Mouse (Mus musculus): Measurements from ENCODE around the gene Atg9a. TPM values are rescaled to one million over a fixed set of nuclear protein-coding genes. Genes with fewer than 3 reads are reported as not detected.

Atg9a gene
- polyA plus RNA-seq, 1 experiment from 2014 or later: 48.8 TPM

DNA sequence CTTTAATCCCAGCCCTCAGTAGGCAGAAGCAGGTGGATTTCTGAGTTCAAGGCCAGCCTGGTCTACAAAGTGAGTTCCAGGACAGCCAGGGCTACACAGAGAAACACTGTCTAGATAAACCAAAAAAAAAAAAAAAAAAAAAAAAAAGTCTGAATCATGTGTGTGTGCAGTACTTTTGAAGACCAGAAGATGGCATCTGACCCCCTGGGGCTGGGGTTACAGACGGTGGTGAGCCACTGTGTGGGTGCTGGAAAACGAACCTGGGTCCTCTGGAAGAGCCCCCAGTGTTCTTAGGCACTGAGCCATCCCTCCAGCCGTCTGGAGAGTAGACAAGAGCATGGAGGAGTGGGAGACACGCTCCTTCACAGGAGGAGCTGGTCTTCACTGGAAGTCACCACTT is 9.8 kb downstream of the Atg9a start:
- Histone ChIP-seq H3K4me1 (replicated peaks; ENCODE audit: control insufficient read depth, insufficient read depth, low read length) (peaks cover 21% of the 10 kb centered on the region), H3K27me3 (replicated peaks; ENCODE audit: control insufficient read depth, insufficient read depth, low read length) (no peaks in the 10 kb centered on the region), H3K27ac (ENCODE audit: low read length) (no peak overlapping the region), H3K9ac (replicated peaks; ENCODE audit: low read depth, low read length) (no peak overlapping the region), H3K36me3 (ENCODE audit: control insufficient read depth, insufficient read depth) (peaks cover 28% of the 10 kb centered on the region), H3K4me2 (ENCODE audit: low read length) (no peak overlapping the region), H3K4me3 (replicated peaks; ENCODE audit: low read length) (no peak overlapping the region), H3K9me3 (ENCODE audit: control insufficient read depth, low read length) (no peaks in the 10 kb centered on the region)
- ATAC-seq: no peak
- WGBS: 73% methylated on average over 4 of the region's 4 CpGs

DNA sequence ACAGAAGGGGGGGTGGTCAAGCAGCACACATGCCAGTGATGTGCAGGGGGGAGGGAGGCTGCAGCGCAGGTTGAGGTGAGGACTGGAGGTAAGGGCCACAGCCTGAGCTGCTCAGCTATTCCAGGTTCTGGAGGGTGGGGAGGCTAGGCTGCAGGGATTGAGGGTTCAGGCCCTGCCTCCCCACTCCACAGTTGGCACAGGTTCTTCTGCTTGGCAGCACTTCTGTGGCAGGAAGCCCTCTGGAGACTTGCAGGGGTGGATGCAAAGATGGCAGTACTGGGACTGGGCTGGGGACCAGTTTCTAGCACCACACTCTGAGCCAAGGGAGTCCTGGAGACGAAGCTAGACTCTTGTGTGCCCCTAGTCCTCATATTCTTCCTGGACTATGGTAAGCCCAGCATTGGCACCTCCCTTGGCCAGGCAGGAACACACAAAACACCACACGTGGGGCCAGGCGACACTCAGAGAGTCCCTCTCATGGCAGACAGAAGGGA is 10.6 kb downstream of the Atg9a start:
- Histone ChIP-seq H3K36me3 (ENCODE audit: control insufficient read depth, insufficient read depth) (peaks cover 30% of the 10 kb centered on the region), H3K4me2 (ENCODE audit: low read length) (no peak overlapping the region), H3K4me3 (replicated peaks; ENCODE audit: low read length) (no peak overlapping the region), H3K4me1 (replicated peaks; ENCODE audit: control insufficient read depth, insufficient read depth, low read length) (peaks cover 21% of the 10 kb centered on the region), H3K9me3 (ENCODE audit: control insufficient read depth, low read length) (no peaks in the 10 kb centered on the region), H3K9ac (replicated peaks; ENCODE audit: low read depth, low read length) (no peak overlapping the region), H3K27me3 (replicated peaks; ENCODE audit: control insufficient read depth, insufficient read depth, low read length) (no peaks in the 10 kb centered on the region), H3K27ac (ENCODE audit: low read length) (no peak overlapping the region)
- no peak for ATAC-seq
- 89% methylated on average over 4 of the region's 4 CpGs for WGBS

DNA sequence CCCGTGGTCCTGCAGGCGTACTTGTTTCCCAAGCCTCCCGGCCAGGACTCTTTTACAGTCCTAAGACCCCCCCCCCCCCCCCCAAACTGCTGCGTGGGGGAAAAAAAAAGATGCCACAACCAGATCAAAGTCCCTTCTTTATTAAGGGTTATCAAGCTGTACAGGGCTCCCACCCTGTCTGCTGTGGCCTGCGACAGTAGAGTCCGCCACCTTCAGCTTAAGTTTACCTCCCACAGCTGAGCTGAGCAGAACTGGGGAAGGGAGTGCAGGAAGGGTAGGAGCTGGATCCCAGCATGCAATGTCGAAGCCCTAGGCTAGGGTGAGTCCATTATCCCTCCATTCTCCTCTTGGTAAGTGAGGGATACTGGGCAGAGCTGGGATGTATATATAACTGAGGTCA is 11.3 kb downstream of the Atg9a start:
- Histone ChIP-seq H3K36me3 (ENCODE audit: control insufficient read depth, insufficient read depth) (peaks cover 26% of the 10 kb centered on the region), H3K27me3 (replicated peaks; ENCODE audit: control insufficient read depth, insufficient read depth, low read length) (no peaks in the 10 kb centered on the region), H3K4me1 (replicated peaks; ENCODE audit: control insufficient read depth, insufficient read depth, low read length) (peaks cover 21% of the 10 kb centered on the region), H3K9me3 (ENCODE audit: control insufficient read depth, low read length) (no peaks in the 10 kb centered on the region), H3K4me2 (ENCODE audit: low read length) (peak overlapping the region; percentile 99), H3K9ac (replicated peaks; ENCODE audit: low read depth, low read length) (no peak overlapping the region), H3K4me3 (replicated peaks; ENCODE audit: low read length) (peak overlapping the region; percentile 53), H3K27ac (ENCODE audit: low read length) (no peak overlapping the region)
- ATAC-seq: no peak
- WGBS: 29% methylated on average over 7 of the region's 7 CpGs

DNA sequence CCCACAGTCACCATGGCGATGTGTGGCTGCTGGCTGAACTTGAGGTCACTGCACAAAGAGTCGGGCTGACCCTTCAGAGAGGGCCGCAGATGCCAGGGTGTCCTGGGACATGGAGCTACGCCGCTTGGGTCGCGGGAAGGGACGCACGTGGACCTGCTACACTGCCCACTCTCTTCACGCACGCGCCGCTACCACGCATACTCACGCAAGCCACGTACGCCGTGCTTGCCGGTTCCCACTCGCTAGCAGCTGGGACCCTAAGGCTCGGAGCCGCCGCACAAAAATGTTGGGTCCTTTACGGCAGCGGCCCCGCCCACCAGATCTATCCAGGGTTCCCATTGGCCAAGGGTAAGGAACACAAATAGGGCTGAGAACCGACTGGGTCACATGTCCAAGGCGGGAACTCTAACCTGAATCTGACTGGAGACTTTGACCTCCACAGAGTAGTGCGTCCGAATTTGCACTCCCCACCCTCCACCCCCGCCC is 11.8 kb downstream of the Atg9a start, which contains the start of gene Abcb6:
TSS of gene Abcb6 (minus strand) at position 288 of the 486 bp plus-strand sequence.
- WGBS: 0% methylated on average over 31 of the region's 31 CpGs
- Histone ChIP-seq H3K36me3 (ENCODE audit: control insufficient read depth, insufficient read depth) (peaks cover 23% of the 10 kb centered on the region), H3K9ac (replicated peaks; ENCODE audit: low read depth, low read length) (peak within 1 kb of the TSS; percentile 73), H3K4me3 (replicated peaks; ENCODE audit: low read length) (peak within 1 kb of the TSS; percentile 53), H3K27me3 (replicated peaks; ENCODE audit: control insufficient read depth, insufficient read depth, low read length) (no peaks in the 10 kb centered on the region), H3K27ac (ENCODE audit: low read length) (peak within 1 kb of the TSS; percentile 21), H3K4me2 (ENCODE audit: low read length) (peak within 1 kb of the TSS; percentile 99), H3K4me1 (replicated peaks; ENCODE audit: control insufficient read depth, insufficient read depth, low read length) (peaks cover 21% of the 10 kb centered on the region), H3K9me3 (ENCODE audit: control insufficient read depth, low read length) (no peaks in the 10 kb centered on the region)
- ATAC-seq: peak; percentile 95

DNA sequence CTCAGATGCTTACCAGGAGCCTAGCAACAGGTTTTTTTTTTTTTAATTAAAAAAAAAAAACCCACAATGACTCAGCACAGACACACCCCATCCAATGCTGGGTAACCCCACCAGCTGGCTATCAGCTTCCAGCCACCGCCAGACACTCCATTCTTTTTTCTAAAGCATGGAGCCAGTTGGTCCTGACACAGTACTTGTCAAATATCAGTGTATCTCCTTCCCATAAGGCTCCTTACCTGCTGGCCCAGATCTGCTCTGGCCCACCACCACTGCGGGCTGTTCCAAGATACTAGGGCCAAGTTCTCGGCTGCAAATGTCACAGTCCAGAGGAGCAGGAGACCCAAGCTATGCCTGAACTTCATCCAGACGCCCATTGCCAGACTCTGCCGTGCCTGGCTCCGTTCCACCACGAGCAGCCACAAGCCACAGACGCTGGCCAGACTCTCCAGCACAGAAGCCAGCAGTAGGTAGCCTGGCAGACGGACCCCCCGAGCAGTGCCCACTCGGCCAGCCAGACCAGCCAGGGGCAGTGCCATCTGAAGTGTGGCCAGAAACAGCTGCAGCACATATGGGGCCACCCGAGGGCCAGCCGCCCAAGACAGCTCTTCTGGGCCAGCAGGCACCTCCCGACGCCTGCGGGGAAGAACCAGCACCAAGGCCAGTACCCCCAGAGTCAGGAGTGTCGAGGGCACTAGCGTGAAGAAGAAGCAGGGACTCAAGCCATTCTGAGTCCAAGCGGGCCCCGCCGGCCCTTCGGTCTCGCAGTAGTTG is 12.5 kb downstream of the Atg9a start:
- Histone ChIP-seq H3K36me3 (ENCODE audit: control insufficient read depth, insufficient read depth) (peaks cover 22% of the 10 kb centered on the region), H3K27me3 (replicated peaks; ENCODE audit: control insufficient read depth, insufficient read depth, low read length) (no peaks in the 10 kb centered on the region), H3K9ac (replicated peaks; ENCODE audit: low read depth, low read length) (peak overlapping the region; percentile 73), H3K27ac (ENCODE audit: low read length) (peak overlapping the region; percentile 21), H3K4me2 (ENCODE audit: low read length) (peak overlapping the region; percentile 99), H3K4me1 (replicated peaks; ENCODE audit: control insufficient read depth, insufficient read depth, low read length) (peaks cover 21% of the 10 kb centered on the region), H3K9me3 (ENCODE audit: control insufficient read depth, low read length) (no peaks in the 10 kb centered on the region), H3K4me3 (replicated peaks; ENCODE audit: low read length) (peak overlapping the region; percentile 53)
- ATAC-seq: peak; percentile 48
- WGBS: 5% methylated on average over 23 of the region's 23 CpGs

DNA sequence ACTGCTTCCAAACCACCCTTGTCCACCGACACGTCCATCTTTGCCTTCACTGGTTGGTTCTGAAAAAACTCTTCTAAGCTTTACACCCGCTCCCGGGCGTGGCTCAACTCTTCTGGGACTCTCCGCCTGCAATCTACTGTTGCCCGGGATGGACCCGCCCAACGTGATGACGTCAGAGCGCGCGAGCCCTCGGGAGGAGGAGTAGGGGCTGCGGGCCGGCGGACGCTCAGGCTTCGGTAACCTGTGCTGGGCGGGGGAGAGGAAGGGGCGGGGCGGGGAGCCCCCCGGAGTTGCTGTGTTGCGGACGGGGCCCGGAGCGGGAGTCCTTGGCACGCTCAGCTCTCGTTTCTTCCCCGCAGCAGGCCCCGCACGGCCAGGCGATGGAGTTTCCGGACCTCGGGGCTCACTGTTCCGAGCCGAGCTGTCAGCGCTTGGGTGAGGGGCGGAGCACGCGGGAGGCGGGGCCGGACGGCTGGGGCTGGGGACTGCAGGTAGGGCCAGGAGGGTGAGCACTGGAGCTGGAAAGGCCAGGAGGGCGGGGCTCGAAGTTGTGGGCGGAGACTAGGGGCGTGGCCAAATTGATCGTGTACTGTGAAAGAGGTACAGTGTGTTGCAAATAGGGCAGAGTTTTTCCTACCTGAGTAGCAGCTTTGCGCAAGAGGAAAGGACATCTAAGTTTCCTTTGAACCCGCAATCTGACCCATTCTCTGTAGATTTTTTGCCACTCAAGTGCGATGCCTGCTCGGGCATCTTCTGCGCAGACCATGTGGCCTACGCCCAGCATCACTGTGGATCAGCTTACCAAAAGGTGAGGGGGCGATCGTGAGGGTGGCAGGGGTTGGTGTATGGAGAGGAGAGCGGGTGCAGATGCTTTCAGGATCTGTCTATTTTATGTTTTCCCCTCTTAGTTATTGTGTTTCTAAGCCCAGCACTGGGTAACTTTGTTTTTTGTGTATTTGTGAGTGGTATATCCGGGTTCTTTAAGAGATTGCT is 23.2 kb downstream of the Atg9a start, which contains the start of gene Zfand2b:
TSS of gene Zfand2b (plus strand) at position 175 of the 993 bp plus-strand sequence.
- H3K9ac ChIP-seq (replicated peaks; ENCODE audit: low read depth, low read length): peak within 1 kb of the TSS; percentile 89
- H3K4me3 ChIP-seq (replicated peaks; ENCODE audit: low read length): peak within 1 kb of the TSS; percentile 93
- ATAC-seq: peak; percentile 98
- no peaks in the 10 kb centered on the region for H3K9me3 ChIP-seq (ENCODE audit: control insufficient read depth, low read length)
- H3K4me2 ChIP-seq (ENCODE audit: low read length): peak within 1 kb of the TSS; percentile 88
- peak within 1 kb of the TSS; percentile 88 for H3K27ac ChIP-seq (ENCODE audit: low read length)
- WGBS: under 1% methylated on average over 50 of the region's 59 CpGs
- H3K4me1 ChIP-seq (replicated peaks; ENCODE audit: control insufficient read depth, insufficient read depth, low read length): peaks cover 13% of the 10 kb centered on the region
- H3K36me3 ChIP-seq (ENCODE audit: control insufficient read depth, insufficient read depth): peaks cover 21% of the 10 kb centered on the region
- H3K27me3 ChIP-seq (replicated peaks; ENCODE audit: control insufficient read depth, insufficient read depth, low read length): no peaks in the 10 kb centered on the region

DNA sequence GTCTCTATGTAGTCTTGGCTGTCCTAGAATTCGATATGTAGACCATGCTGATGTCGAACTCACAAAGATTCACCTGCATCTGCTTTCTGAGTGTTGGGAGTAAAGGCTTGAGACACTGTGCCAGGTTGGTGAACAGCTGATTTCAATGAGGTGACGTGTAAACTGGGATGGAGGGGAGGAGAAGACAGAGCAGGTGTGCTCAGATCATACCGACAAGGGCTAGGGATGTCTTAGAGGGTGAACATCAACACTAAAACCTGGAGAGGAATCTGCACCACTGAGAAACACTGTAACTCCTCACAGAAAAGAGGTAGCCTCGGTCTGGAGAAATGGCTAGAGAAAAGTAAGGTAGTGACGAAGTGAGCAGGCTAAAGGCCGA is 23.9 kb downstream of the Atg9a start:
- no peak; the same call in 1 of the 2 replicates for ATAC-seq
- H3K9me3 ChIP-seq (ENCODE audit: control insufficient read depth, low read length): no peaks in the 10 kb centered on the region
- H3K9ac ChIP-seq (replicated peaks; ENCODE audit: low read depth, low read length): peak overlapping the region; percentile 39; the same call in 1 of the 2 replicates

DNA sequence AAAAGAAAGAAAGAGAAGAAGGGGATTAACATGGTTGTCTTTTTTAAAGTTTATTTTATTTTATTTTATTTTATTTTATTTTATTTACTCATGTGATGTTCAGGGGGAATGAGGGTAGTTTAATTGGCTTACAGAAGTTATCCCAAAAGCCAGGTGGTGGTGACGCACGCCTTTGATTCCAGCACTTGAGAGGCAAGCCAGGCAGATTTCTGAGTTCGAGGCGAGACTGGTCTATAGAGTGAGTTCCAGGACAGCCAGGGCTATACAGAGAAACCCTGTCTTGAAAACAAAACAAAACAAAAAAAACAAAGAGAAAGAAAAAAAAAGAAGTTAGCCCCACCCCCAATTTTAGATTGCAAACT is 31.8 kb downstream of the Atg9a start:
- ATAC-seq: no peak
- no peak overlapping the region for H3K4me3 ChIP-seq (replicated peaks; ENCODE audit: low read length)
- H3K36me3 ChIP-seq (ENCODE audit: control insufficient read depth, insufficient read depth): no peaks in the 10 kb centered on the region
- no peak overlapping the region for H3K27ac ChIP-seq (ENCODE audit: low read length)
- H3K4me1 ChIP-seq (replicated peaks; ENCODE audit: control insufficient read depth, insufficient read depth, low read length): no peaks in the 10 kb centered on the region
- 71% methylated on average over 4 of the region's 4 CpGs for WGBS
- H3K9ac ChIP-seq (replicated peaks; ENCODE audit: low read depth, low read length): no peak overlapping the region
- H3K4me2 ChIP-seq (ENCODE audit: low read length): no peak overlapping the region
- H3K9me3 ChIP-seq (ENCODE audit: control insufficient read depth, low read length): no peaks in the 10 kb centered on the region
- H3K27me3 ChIP-seq (replicated peaks; ENCODE audit: control insufficient read depth, insufficient read depth, low read length): no peaks in the 10 kb centered on the region

More for the DNA sequence above, 23.9 kb downstream of the Atg9a start:
- H3K4me1 ChIP-seq (replicated peaks; ENCODE audit: control insufficient read depth, insufficient read depth, low read length): peaks cover 13% of the 10 kb centered on the region
- H3K4me2 ChIP-seq (ENCODE audit: low read length): peak overlapping the region; percentile 88
- H3K36me3 ChIP-seq (ENCODE audit: control insufficient read depth, insufficient read depth): peaks cover 21% of the 10 kb centered on the region
- peak overlapping the region; percentile 23; the same call in 1 of the 2 replicates for H3K27ac ChIP-seq (ENCODE audit: low read length)
- 6% methylated on average over 7 of the region's 7 CpGs for WGBS
- H3K27me3 ChIP-seq (replicated peaks; ENCODE audit: control insufficient read depth, insufficient read depth, low read length): no peaks in the 10 kb centered on the region
- peak overlapping the region; percentile 93 for H3K4me3 ChIP-seq (replicated peaks; ENCODE audit: low read length)

All from forebrain, embryonic 16.5 days (tissue).